8 mouse cellular contexts compared by ENCODE assay signal in the genomic region with DNA sequence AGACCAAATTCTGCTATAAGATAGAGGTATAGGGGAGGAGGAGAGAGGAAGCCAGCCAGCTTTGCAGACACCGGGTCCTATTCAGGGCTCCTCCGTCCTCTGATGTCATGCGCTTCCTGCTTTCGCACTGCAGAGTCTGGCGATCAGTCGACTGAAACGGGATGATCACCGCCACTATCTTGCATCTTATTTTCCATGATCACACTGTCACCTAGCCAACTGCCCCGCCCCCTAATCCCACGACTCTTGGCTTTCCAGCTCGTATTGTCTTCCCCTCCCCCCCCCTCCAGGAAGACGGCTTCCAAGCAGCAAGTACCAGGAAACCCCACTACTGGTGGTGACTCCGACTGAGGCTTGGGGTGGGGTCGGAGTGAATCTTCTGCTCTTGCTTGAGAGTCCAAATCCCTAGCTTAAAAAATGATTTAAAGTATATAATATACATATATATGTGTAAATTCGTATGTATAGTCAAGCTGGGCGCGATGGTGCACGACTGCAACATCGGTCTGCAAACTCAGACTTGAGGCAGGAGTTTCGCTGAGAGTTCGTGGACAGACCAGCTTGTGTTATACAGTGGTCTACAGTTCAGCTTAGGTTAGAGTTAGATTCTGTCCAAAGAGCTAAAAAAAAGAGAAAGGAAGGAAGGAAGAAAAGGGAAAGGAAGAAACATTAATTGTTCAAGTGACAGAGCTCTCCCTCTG.
A peak's percentile ranks its signal among the peaks of the same experiment; 100 is the strongest.
DNase-seq lines count a peak whose midpoint lies in the region; ATAC-seq and TF ChIP-seq lines count a peak whose summit lies in the region.

No protein-coding gene starts in this region.

- H3K27me3 ChIP-seq in ES-Bruce4 (ENCODE audit: control insufficient read depth, insufficient read depth, low read length, poor library complexity, severe bottlenecking): no peaks in the 10 kb centered on the region
- peaks cover 21% of the 10 kb centered on the region for H3K27me3 ChIP-seq in forebrain, embryonic 13.5 days
- H3K27me3 ChIP-seq in lung, embryonic 15.5 days: no peaks in the 10 kb centered on the region

- H3K4me1 ChIP-seq in ES-Bruce4 (ENCODE audit: control insufficient read depth, insufficient read depth, low read length): peaks cover 4% of the 10 kb centered on the region
- no peaks in the 10 kb centered on the region for H3K4me1 ChIP-seq in brown adipose tissue, adult 24 weeks (ENCODE audit: control insufficient read depth, insufficient read depth, insufficient read length, low read length)
- H3K4me1 ChIP-seq in forebrain, embryonic 13.5 days: 0 out of 2 replicates have a peak, but pooled peaks cover 7% of the 10 kb centered on the region
- peaks cover 31% of the 10 kb centered on the region for H3K4me1 ChIP-seq in lung, embryonic 15.5 days

- intact Hi-C loops in heart, postnatal 10 days (cut with DNase I): loop anchor here (2.0 to 5.0 kb wide), 2 partner anchors 38 to 161 kb away; no protein-coding TSS in a partner anchor

- DNase-seq in heart, postnatal 10 days: peak; percentile 81 to 84
- peak; percentile 88 to 89 for DNase-seq in kidney, postnatal 36 days
- DNase-seq in thymus, postnatal 10 days (ENCODE audit: low spot score in 2 of 2): peak; percentile 65 to 69

- no peak overlapping the region for H3K27ac ChIP-seq in ES-Bruce4 (ENCODE audit: insufficient read depth, low read length)
- H3K27ac ChIP-seq in brown adipose tissue, adult 24 weeks (replicated peaks; ENCODE audit: low read depth, low read length): peak overlapping the region; percentile 97
- peak overlapping the region; percentile 33 for H3K27ac ChIP-seq in forebrain, embryonic 13.5 days
- peak overlapping the region; percentile 90 for H3K27ac ChIP-seq in lung, embryonic 15.5 days

- H3K4me3 ChIP-seq in ES-Bruce4 (ENCODE audit: low read depth, low read length): peak overlapping the region; percentile 46
- peak overlapping the region; percentile 57 for H3K4me3 ChIP-seq in brown adipose tissue, adult 24 weeks (ENCODE audit: insufficient read depth, low read depth, low read length)
- peak overlapping the region; percentile 51 for H3K4me3 ChIP-seq in forebrain, embryonic 13.5 days
- H3K4me3 ChIP-seq in lung, embryonic 15.5 days: peak overlapping the region; percentile 49

- under 1% methylated on average over 21 of the region's 21 CpGs for WGBS in forebrain, embryonic 13.5 days
- under 1% methylated on average over 21 of the region's 21 CpGs for WGBS in lung, embryonic 15.5 days

- H3K9me3 ChIP-seq in ES-Bruce4 (replicated peaks; ENCODE audit: control insufficient read depth, insufficient read depth, low read length, poor library complexity, severe bottlenecking): no peaks in the 10 kb centered on the region
- no peaks in the 10 kb centered on the region for H3K9me3 ChIP-seq in forebrain, embryonic 13.5 days (replicated peaks)
- H3K9me3 ChIP-seq in lung, embryonic 15.5 days: no peaks in the 10 kb centered on the region

- H3K4me2 ChIP-seq in forebrain, embryonic 13.5 days: peak overlapping the region; percentile 86
- H3K4me2 ChIP-seq in lung, embryonic 15.5 days: peak overlapping the region; percentile 95

- no peak for TF ChIP-seq CTCF in ES-Bruce4 (IDR thresholded peaks at IDR 0.05; ENCODE audit: low read depth, low read length)

- no peak for TF ChIP-seq POLR2A in ES-Bruce4 (IDR thresholded peaks at IDR 0.05; ENCODE audit: insufficient read depth, low read length)

- peak overlapping the region; percentile 5; the same call in 1 of the 2 replicates for H3K9ac ChIP-seq in ES-Bruce4 (ENCODE audit: low read depth, poor library complexity, severe bottlenecking)
- H3K9ac ChIP-seq in forebrain, embryonic 13.5 days: peak overlapping the region; percentile 62
- H3K9ac ChIP-seq in lung, embryonic 15.5 days: peak overlapping the region; percentile 31

- no peak for TF ChIP-seq EP300 in ES-Bruce4 (IDR thresholded peaks at IDR 0.05; ENCODE audit: insufficient read depth, low read depth, low read length)

- no peaks in the 10 kb centered on the region for H3K36me3 ChIP-seq in ES-Bruce4 (ENCODE audit: control insufficient read depth, insufficient read depth, low read length, poor library complexity, severe bottlenecking)
- H3K36me3 ChIP-seq in forebrain, embryonic 13.5 days (ENCODE audit: poor library complexity, severe bottlenecking): no peaks in the 10 kb centered on the region
- H3K36me3 ChIP-seq in lung, embryonic 15.5 days: no peaks in the 10 kb centered on the region

- peak; percentile 50 for ATAC-seq in forebrain, embryonic 13.5 days
- ATAC-seq in lung, embryonic 15.5 days (ENCODE audit: borderline replicate concordance, extremely low read depth, low FRiP score, low TSS enrichment): peak; percentile 17; the same call in 1 of the 2 replicates
- peak; percentile 40 for ATAC-seq in neutrophil, adult 5-6 weeks (ENCODE audit: extremely low read depth, insufficient number of reproducible peaks, low FRiP score, poor library complexity, severe bottlenecking)

Comparison
In these comparisons a context has a peak if more than half of its experiments do, and no peak if none do; other contexts are left out.
1. H3K9ac ChIP-seq: peak in every context shown above with its lines; median percentile 62 in forebrain, embryonic 13.5 days; 31 in lung, embryonic 15.5 days; 5 in ES-Bruce4.